Mouse (Mus musculus) embryonic facial prominence, embryonic 15.5 days (tissue): Measurements from ENCODE around the gene Dcun1d1. TPM values are rescaled to one million over a fixed set of nuclear protein-coding genes. Genes with fewer than 3 reads are reported as not detected.

Experiments
- ATAC-seq: fragments of 200-750 bp; cut with Nextera tagmentation; 2 replicates; pipeline ENCODE4 v1.8.0; 2017; ENCODE audit warnings: low read depth, moderate TSS enrichment; ENCODE audit not compliant: insufficient number of reproducible peaks, low FRiP score, low TSS enrichment
- H3K27ac ChIP-seq: fragments of 300-500 bp; sonication (generic); replicated peaks from 2 replicates; pipeline ENCODE4 v1.5.1; 2015; ENCODE audit warnings: mild to moderate bottlenecking, inconsistent platforms
- H3K27me3 ChIP-seq: fragments of 300-500 bp; sonication (generic); 2 replicates; pipeline ENCODE4 v1.6.1; 2015; ENCODE audit warnings: inconsistent platforms
- H3K36me3 ChIP-seq: fragments of 300-500 bp; sonication (generic); 2 replicates; pipeline ENCODE4 v1.6.1; 2015; ENCODE audit warnings: mild to moderate bottlenecking, inconsistent platforms
- H3K4me1 ChIP-seq: fragments of 300-500 bp; sonication (generic); 2 replicates; pipeline ENCODE4 v1.6.1; 2015; ENCODE audit warnings: inconsistent platforms
- H3K4me2 ChIP-seq: fragments of 300-500 bp; sonication (generic); replicated peaks from 2 replicates; pipeline ENCODE4 v1.6.1; 2015; ENCODE audit warnings: mild to moderate bottlenecking, inconsistent platforms
- H3K4me3 ChIP-seq: fragments of 300-500 bp; sonication (generic); replicated peaks from 2 replicates; pipeline ENCODE4 v1.5.1; 2015; ENCODE audit warnings: mild to moderate bottlenecking, inconsistent platforms
- H3K9ac ChIP-seq: fragments of 300-500 bp; sonication (generic); 2 replicates; pipeline ENCODE4 v1.6.1; 2015; ENCODE audit warnings: inconsistent platforms
- H3K9me3 ChIP-seq: fragments of 300-500 bp; sonication (generic); replicated peaks from 2 replicates; pipeline ENCODE4 v1.6.1; 2016; ENCODE audit warnings: inconsistent platforms
- WGBS: fragments of 180-500 bp; shearing (Covaris S2); methylation state at CpG from one replicate; pipeline ENCODE4 v1.1.7; 2015; 5-methylcytosine and 5-hydroxymethylcytosine counted together
- polyA plus RNA-seq: library from polyadenylated mRNA; unstranded; fragments of >200 nt; fragmentation: Nextera tagmentation; extraction: Ambion mirVana; gene quantifications from 2 replicates; pipeline ENCODE4 v1.2.1, GENCODE M21; 2015

Gene Dcun1d1
- polyA plus RNA-seq, 1 experiment from 2014 or later = 87.4 TPM

GRCm38 (mm10) chr3:35931359-35931758 is 5.9 kb downstream of the Dcun1d1 start:
- Histone ChIP-seq H3K27me3 (no peaks in the 10 kb centered on the region), H3K9ac (peak overlapping the region; percentile 97; the same call in 1 of the 2 replicates), H3K4me1 (peaks cover 20% of the 10 kb centered on the region), H3K27ac (no peak overlapping the region), H3K4me3 (peak overlapping the region; percentile 96), H3K9me3 (no peaks in the 10 kb centered on the region), H3K4me2 (peak overlapping the region; percentile 74), H3K36me3 (no peaks in the 10 kb centered on the region)
- WGBS = 25% methylated on average over 7 of the region's 7 CpGs
- ATAC-seq = no peak

- WGBS = 46% methylated on average over 8 of the region's 8 CpGs
- Histone ChIP-seq H3K4me2 (no peak overlapping the region), H3K4me1 (peaks cover 18% of the 10 kb centered on the region)
Observed at GRCm38 (mm10) chr3:35929831-35930230, 7.4 kb downstream of the Dcun1d1 start.

DNA sequence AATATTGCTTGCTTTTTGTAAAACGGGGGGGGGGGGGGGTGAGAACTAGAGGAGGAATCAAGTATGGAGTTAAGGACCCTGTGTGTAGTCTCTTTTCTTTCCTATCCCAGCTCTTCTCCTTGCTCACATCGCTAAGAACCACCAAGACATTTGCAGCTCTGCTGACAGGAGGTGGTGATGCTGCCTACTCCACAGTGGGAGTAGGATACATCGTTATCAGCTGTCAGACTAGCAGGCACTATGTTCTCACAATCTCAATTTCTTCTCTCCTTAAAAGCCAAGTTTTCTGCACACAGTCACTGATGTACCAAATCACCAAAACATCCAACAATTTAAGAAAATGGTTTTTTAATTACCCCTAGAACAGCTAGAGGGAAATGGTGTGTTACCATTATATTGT is 7.8 kb downstream of the Dcun1d1 start:
- no peak for ATAC-seq
- WGBS = 63% methylated on average over 3 of the region's 3 CpGs
- H3K4me1 ChIP-seq = peaks cover 15% of the 10 kb centered on the region
- no peak overlapping the region for H3K4me3 ChIP-seq
- H3K27ac ChIP-seq = no peak overlapping the region
- H3K36me3 ChIP-seq = no peaks in the 10 kb centered on the region
- no peak overlapping the region for H3K9ac ChIP-seq
- H3K4me2 ChIP-seq = no peak overlapping the region
- no peaks in the 10 kb centered on the region for H3K27me3 ChIP-seq
- H3K9me3 ChIP-seq = no peaks in the 10 kb centered on the region

More at GRCm38 (mm10) chr3:35929831-35930230, 7.4 kb downstream of the Dcun1d1 start:
- no peak overlapping the region for H3K9ac ChIP-seq
- H3K9me3 ChIP-seq = no peaks in the 10 kb centered on the region
- H3K4me3 ChIP-seq = no peak overlapping the region
- no peak overlapping the region for H3K27ac ChIP-seq
- ATAC-seq = no peak
- H3K36me3 ChIP-seq = no peaks in the 10 kb centered on the region
- H3K27me3 ChIP-seq = no peaks in the 10 kb centered on the region

- Histone ChIP-seq H3K4me3 (no peak overlapping the region), H3K36me3 (no peaks in the 10 kb centered on the region), H3K9me3 (no peaks in the 10 kb centered on the region), H3K9ac (no peak overlapping the region), H3K27me3 (no peaks in the 10 kb centered on the region), H3K4me2 (no peak overlapping the region), H3K27ac (no peak overlapping the region), H3K4me1 (0 out of 2 replicates have a peak, but pooled peaks cover 2% of the 10 kb centered on the region)
- no peak for ATAC-seq
- 73% methylated on average over 2 of the region's 2 CpGs for WGBS
Observed at GRCm38 (mm10) chr3:35925852-35926251, 11.4 kb downstream of the Dcun1d1 start.

- no peak overlapping the region for H3K4me3 ChIP-seq
- no peak overlapping the region for H3K27ac ChIP-seq
- 0 out of 2 replicates have a peak, but pooled peaks cover 2% of the 10 kb centered on the region for H3K4me1 ChIP-seq
- H3K9ac ChIP-seq = no peak overlapping the region
- H3K36me3 ChIP-seq = no peaks in the 10 kb centered on the region
- no peak for ATAC-seq
- H3K27me3 ChIP-seq = no peaks in the 10 kb centered on the region
- no peak overlapping the region for H3K4me2 ChIP-seq
- WGBS = 80% methylated on average over 3 of the region's 3 CpGs
- no peaks in the 10 kb centered on the region for H3K9me3 ChIP-seq
Observed at GRCm38 (mm10) chr3:35924007-35924406, 13.2 kb downstream of the Dcun1d1 start.

- 58% methylated on average over 7 of the region's 7 CpGs for WGBS
- no peak overlapping the region for H3K9ac ChIP-seq
- no peaks in the 10 kb centered on the region for H3K36me3 ChIP-seq
- no peaks in the 10 kb centered on the region for H3K9me3 ChIP-seq
- no peak overlapping the region for H3K4me3 ChIP-seq
- no peak for ATAC-seq
- H3K27me3 ChIP-seq = no peaks in the 10 kb centered on the region
- H3K4me1 ChIP-seq = 0 out of 2 replicates have a peak, but pooled peaks cover 2% of the 10 kb centered on the region
- H3K4me2 ChIP-seq = no peak overlapping the region
- no peak overlapping the region for H3K27ac ChIP-seq
Observed at GRCm38 (mm10) chr3:35923495-35923894, 13.8 kb downstream of the Dcun1d1 start.

- H3K4me1 ChIP-seq = 0 out of 2 replicates have a peak, but pooled peaks cover 2% of the 10 kb centered on the region
- 72% methylated on average over 4 of the region's 4 CpGs for WGBS
Observed at GRCm38 (mm10) chr3:35922522-35922921, 14.7 kb downstream of the Dcun1d1 start.

GRCm38 (mm10) chr3:35918229-35918628 is 19.0 kb downstream of the Dcun1d1 start:
- WGBS = 80% methylated on average over 3 of the region's 3 CpGs
- Histone ChIP-seq H3K9ac (no peak overlapping the region), H3K4me2 (no peak overlapping the region), H3K4me3 (no peak overlapping the region), H3K9me3 (no peaks in the 10 kb centered on the region), H3K27ac (no peak overlapping the region), H3K36me3 (peaks cover 25% of the 10 kb centered on the region), H3K4me1 (0 out of 2 replicates have a peak, but pooled peaks cover 2% of the 10 kb centered on the region), H3K27me3 (no peaks in the 10 kb centered on the region)
- ATAC-seq = no peak

More at GRCm38 (mm10) chr3:35922522-35922921, 14.7 kb downstream of the Dcun1d1 start:
- H3K4me2 ChIP-seq = no peak overlapping the region
- no peak for ATAC-seq
- H3K9me3 ChIP-seq = no peaks in the 10 kb centered on the region
- no peak overlapping the region for H3K27ac ChIP-seq
- H3K4me3 ChIP-seq = no peak overlapping the region
- H3K9ac ChIP-seq = no peak overlapping the region
- H3K27me3 ChIP-seq = no peaks in the 10 kb centered on the region
- H3K36me3 ChIP-seq = peaks cover 4% of the 10 kb centered on the region; the same call in 1 of the 2 replicates

GRCm38 (mm10) chr3:35908982-35909680 is 28.1 kb downstream of the Dcun1d1 start:
- Histone ChIP-seq H3K9me3 (no peaks in the 10 kb centered on the region), H3K4me3 (no peak overlapping the region), H3K27me3 (no peaks in the 10 kb centered on the region), H3K4me2 (no peak overlapping the region), H3K27ac (no peak overlapping the region), H3K36me3 (peaks cover 39% of the 10 kb centered on the region), H3K4me1 (no peaks in the 10 kb centered on the region), H3K9ac (no peak overlapping the region)
- 89% methylated on average over 7 of the region's 7 CpGs for WGBS
- no peak; the same call in 1 of the 2 replicates for ATAC-seq

GRCm38 (mm10) chr3:35900555-35901204 is 36.6 kb downstream of the Dcun1d1 start:
- H3K27ac ChIP-seq = no peak overlapping the region
- peaks cover 28% of the 10 kb centered on the region for H3K36me3 ChIP-seq
- no peak overlapping the region for H3K9ac ChIP-seq
- H3K4me3 ChIP-seq = no peak overlapping the region
- no peaks in the 10 kb centered on the region for H3K27me3 ChIP-seq
- 79% methylated on average over 5 of the region's 5 CpGs for WGBS
- no peak overlapping the region for H3K4me2 ChIP-seq
- H3K9me3 ChIP-seq = no peaks in the 10 kb centered on the region
- no peak for ATAC-seq
- H3K4me1 ChIP-seq = no peaks in the 10 kb centered on the region

DNA sequence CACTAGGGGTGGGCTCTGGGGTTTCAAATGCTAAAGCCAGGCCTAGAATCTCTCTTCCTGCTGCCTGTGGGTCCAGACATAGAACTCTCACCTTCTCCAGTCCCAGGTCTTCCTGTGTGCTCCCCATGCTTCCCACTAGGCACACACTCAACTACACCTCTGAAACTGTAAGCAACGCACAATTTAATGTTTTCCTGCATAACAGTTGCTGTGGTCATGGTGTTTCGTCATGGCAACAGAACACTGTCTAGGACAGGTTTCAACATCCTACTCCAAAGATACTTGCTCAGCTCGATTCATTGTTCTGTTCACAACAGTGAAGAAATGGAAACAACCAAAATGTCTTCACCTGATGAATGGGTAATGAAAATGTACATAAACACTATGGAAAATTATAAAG is 38.1 kb downstream of the Dcun1d1 start:
- Histone ChIP-seq H3K36me3 (peaks cover 24% of the 10 kb centered on the region), H3K4me1 (no peaks in the 10 kb centered on the region), H3K4me2 (no peak overlapping the region), H3K4me3 (no peak overlapping the region), H3K27me3 (no peaks in the 10 kb centered on the region), H3K9ac (no peak overlapping the region), H3K9me3 (no peaks in the 10 kb centered on the region), H3K27ac (no peak overlapping the region)
- ATAC-seq = no peak
- WGBS = 92% methylated on average over 3 of the region's 3 CpGs
